Mouse (Mus musculus) lung, adult 18-20 months (tissue): ENCODE measurements around the gene Glt1d1.
"Not testable (repeated sequence)": the region's sequence is repeated elsewhere in the genome, so short reads cannot be mapped to it uniquely, and the experiment has no call there.

Experiments
- DNase-seq, 2 experiments: peaks; one replicate each; pipeline ENCODE4 v3.0.0; 2022; ENCODE audit warnings: mixed read lengths in 2 of 2

Gene Glt1d1

GRCm38 (mm10) chr5:127700156-127700555, 68.1 kb downstream of the Glt1d1 start:
- no peak for DNase-seq

GRCm38 (mm10) chr5:127703609-127704180, 71.6 kb downstream of the Glt1d1 start:
- DNase-seq = no peak

GRCm38 (mm10) chr5:127705225-127705624, 73.2 kb downstream of the Glt1d1 start:
- DNase-seq = no peak

GRCm38 (mm10) chr5:127705976-127706375, 73.9 kb downstream of the Glt1d1 start:
- DNase-seq = no peak

- no peak for DNase-seq
These were observed 76.1 kb downstream of the Glt1d1 start for GRCm38 (mm10) chr5:127708143-127708542.

GRCm38 (mm10) chr5:127714783-127715704, 83.0 kb downstream of the Glt1d1 start:
- no peak for DNase-seq

- DNase-seq = peak; percentile 46 to 58
These were observed 88.7 kb downstream of the Glt1d1 start for GRCm38 (mm10) chr5:127720591-127721379.

- not testable (repeated sequence) for DNase-seq
These were observed 90.1 kb downstream of the Glt1d1 start for GRCm38 (mm10) chr5:127722171-127722570.

- DNase-seq = no peak
These were observed 98.3 kb downstream of the Glt1d1 start for GRCm38 (mm10) chr5:127730351-127730750.

- DNase-seq = no peak
These were observed 109.3 kb downstream of the Glt1d1 start for GRCm38 (mm10) chr5:127741331-127741730.

GRCm38 (mm10) chr5:127749540-127749939, 117.5 kb downstream of the Glt1d1 start:
- DNase-seq = not testable (repeated sequence)

GRCm38 (mm10) chr5:127751262-127751975, 119.4 kb downstream of the Glt1d1 start:
- DNase-seq = no peak

- no peak for DNase-seq
These were observed 123.5 kb downstream of the Glt1d1 start for GRCm38 (mm10) chr5:127755594-127755993.

GRCm38 (mm10) chr5:127756011-127756410, 123.9 kb downstream of the Glt1d1 start:
- DNase-seq = no peak

- no peak for DNase-seq
These were observed 124.8 kb downstream of the Glt1d1 start for GRCm38 (mm10) chr5:127756671-127757423.

GRCm38 (mm10) chr5:127758576-127758975, 126.5 kb downstream of the Glt1d1 start:
- DNase-seq = no peak
